Mouse (Mus musculus) heart, embryonic 13.5 days (tissue): ENCODE measurements around the gene Tgfbr1. TPM values are rescaled to one million over a fixed set of nuclear protein-coding genes. Genes with fewer than 3 reads are reported as not detected.

ENCODE experiments used
- ATAC-seq: fragments of 200-750 bp; cut with Nextera tagmentation; 2 replicates; pipeline ENCODE4 v1.8.0; 2017; ENCODE audit warnings: moderate TSS enrichment; ENCODE audit not compliant: insufficient number of reproducible peaks, low FRiP score, low TSS enrichment; ENCODE audit errors: extremely low read depth
- H3K27ac ChIP-seq: fragments of 300-500 bp; sonication (generic); replicated peaks from 2 replicates; pipeline ENCODE4 v1.5.1; 2015; ENCODE audit warnings: moderate library complexity, mild to moderate bottlenecking, inconsistent platforms
- H3K27me3 ChIP-seq: fragments of 300-500 bp; sonication (generic); replicated peaks from 2 replicates; pipeline ENCODE4 v1.6.1; 2015; ENCODE audit warnings: mild to moderate bottlenecking, inconsistent platforms
- H3K36me3 ChIP-seq: fragments of 300-500 bp; sonication (generic); 2 replicates; pipeline ENCODE4 v1.6.1; 2015; ENCODE audit warnings: mild to moderate bottlenecking, inconsistent platforms
- H3K4me1 ChIP-seq: fragments of 300-500 bp; sonication (generic); 2 replicates; pipeline ENCODE4 v1.6.1; 2015; ENCODE audit warnings: inconsistent platforms
- H3K4me2 ChIP-seq: fragments of 300-500 bp; sonication (generic); 2 replicates; pipeline ENCODE4 v1.6.1; 2015; ENCODE audit warnings: inconsistent platforms, mild to moderate bottlenecking, moderate library complexity
- H3K4me3 ChIP-seq: fragments of 300-500 bp; sonication (generic); 2 replicates; pipeline ENCODE4 v1.5.1; 2015; ENCODE audit warnings: moderate library complexity, mild to moderate bottlenecking, inconsistent platforms
- H3K9ac ChIP-seq: fragments of 300-500 bp; sonication (generic); 2 replicates; pipeline ENCODE4 v1.6.1; 2015; ENCODE audit warnings: inconsistent platforms, mild to moderate bottlenecking, moderate library complexity
- H3K9me3 ChIP-seq: fragments of 300-500 bp; sonication (generic); 2 replicates; pipeline ENCODE4 v1.6.1; 2016; ENCODE audit warnings: inconsistent platforms
- WGBS: fragments of 180-500 bp; shearing (Covaris S2); methylation state at CpG from one replicate; pipeline ENCODE4 v1.1.7; 2015; ENCODE audit warnings: mixed read lengths; 5-methylcytosine and 5-hydroxymethylcytosine counted together
- polyA plus RNA-seq: library from polyadenylated mRNA; unstranded; fragments of >200 nt; fragmentation: Nextera tagmentation; extraction: Ambion mirVana; gene quantifications from 2 replicates; pipeline ENCODE4 v1.2.1, GENCODE M21; 2015

The Tgfbr1 gene
- polyA plus RNA-seq, 1 experiment from 2014 or later: 23.5 TPM

GRCm38 (mm10) chr4:47422946-47423345 is 69.9 kb downstream of the Tgfbr1 start:
- no peaks in the 10 kb centered on the region for H3K36me3 ChIP-seq
- H3K4me2 ChIP-seq: no peak overlapping the region
- H3K9ac ChIP-seq: no peak overlapping the region
- no peaks in the 10 kb centered on the region for H3K9me3 ChIP-seq
- H3K4me3 ChIP-seq: no peak overlapping the region
- H3K27ac ChIP-seq: no peak overlapping the region
- H3K27me3 ChIP-seq: no peaks in the 10 kb centered on the region
- WGBS: 77% methylated on average over 3 of the region's 3 CpGs
- H3K4me1 ChIP-seq: peaks cover 20% of the 10 kb centered on the region
- ATAC-seq: no peak

GRCm38 (mm10) chr4:47424376-47424775 is 71.4 kb downstream of the Tgfbr1 start:
- no peak overlapping the region for H3K27ac ChIP-seq
- H3K27me3 ChIP-seq: no peaks in the 10 kb centered on the region
- H3K4me2 ChIP-seq: no peak overlapping the region
- H3K36me3 ChIP-seq: no peaks in the 10 kb centered on the region
- H3K9me3 ChIP-seq: 0 out of 2 replicates have a peak, but pooled peaks cover 3% of the 10 kb centered on the region
- H3K9ac ChIP-seq: no peak overlapping the region
- WGBS: 30% methylated on average over 2 of the region's 2 CpGs
- peaks cover 7% of the 10 kb centered on the region for H3K4me1 ChIP-seq
- H3K4me3 ChIP-seq: no peak overlapping the region
- no peak for ATAC-seq

- Histone ChIP-seq H3K4me2 (no peak overlapping the region), H3K9ac (no peak overlapping the region), H3K27ac (no peak overlapping the region), H3K4me1 (peaks cover 6% of the 10 kb centered on the region; the same call in 1 of the 2 replicates), H3K4me3 (no peak overlapping the region), H3K9me3 (0 out of 2 replicates have a peak, but pooled peaks cover 6% of the 10 kb centered on the region), H3K36me3 (no peaks in the 10 kb centered on the region), H3K27me3 (no peaks in the 10 kb centered on the region)
- WGBS: 92% methylated on average over 16 of the region's 16 CpGs
- ATAC-seq: no peak
Observed at GRCm38 (mm10) chr4:47425247-47425830, 72.3 kb downstream of the Tgfbr1 start.

GRCm38 (mm10) chr4:47427606-47428005 is 74.6 kb downstream of the Tgfbr1 start:
- no peak overlapping the region for H3K9ac ChIP-seq
- WGBS: 47% methylated on average over 3 of the region's 3 CpGs
- no peak for ATAC-seq
- 0 out of 2 replicates have a peak, but pooled peaks cover 6% of the 10 kb centered on the region for H3K9me3 ChIP-seq
- no peak overlapping the region for H3K27ac ChIP-seq
- H3K36me3 ChIP-seq: no peaks in the 10 kb centered on the region
- H3K4me1 ChIP-seq: peaks cover 6% of the 10 kb centered on the region; the same call in 1 of the 2 replicates
- no peak overlapping the region for H3K4me3 ChIP-seq
- H3K27me3 ChIP-seq: no peaks in the 10 kb centered on the region
- H3K4me2 ChIP-seq: no peak overlapping the region

GRCm38 (mm10) chr4:47430557-47430956 is 77.5 kb downstream of the Tgfbr1 start:
- no peak overlapping the region for H3K27ac ChIP-seq
- ATAC-seq: no peak
- H3K4me1 ChIP-seq: peaks cover 2% of the 10 kb centered on the region; the same call in 1 of the 2 replicates
- H3K27me3 ChIP-seq: peaks cover 5% of the 10 kb centered on the region; the same call in 1 of the 2 replicates
- 39% methylated on average over 6 of the region's 6 CpGs for WGBS
- no peak overlapping the region for H3K9ac ChIP-seq
- H3K36me3 ChIP-seq: no peaks in the 10 kb centered on the region
- no peak overlapping the region for H3K4me2 ChIP-seq
- H3K9me3 ChIP-seq: 0 out of 2 replicates have a peak, but pooled peaks cover 6% of the 10 kb centered on the region
- no peak overlapping the region for H3K4me3 ChIP-seq

GRCm38 (mm10) chr4:47431081-47431480 is 78.1 kb downstream of the Tgfbr1 start:
- H3K27ac ChIP-seq: no peak overlapping the region
- no peak overlapping the region for H3K9ac ChIP-seq
- peaks cover 8% of the 10 kb centered on the region for H3K4me1 ChIP-seq
- peaks cover 5% of the 10 kb centered on the region; the same call in 1 of the 2 replicates for H3K27me3 ChIP-seq
- H3K9me3 ChIP-seq: 0 out of 2 replicates have a peak, but pooled peaks cover 6% of the 10 kb centered on the region
- ATAC-seq: no peak
- 85% methylated on average over 5 of the region's 5 CpGs for WGBS
- no peak overlapping the region for H3K4me3 ChIP-seq
- no peak overlapping the region for H3K4me2 ChIP-seq
- no peaks in the 10 kb centered on the region for H3K36me3 ChIP-seq

- Histone ChIP-seq H3K4me2 (no peak overlapping the region), H3K9ac (no peak overlapping the region), H3K9me3 (0 out of 2 replicates have a peak, but pooled peaks cover 6% of the 10 kb centered on the region), H3K27ac (no peak overlapping the region), H3K36me3 (no peaks in the 10 kb centered on the region), H3K4me3 (no peak overlapping the region), H3K27me3 (peaks cover 8% of the 10 kb centered on the region; the same call in 1 of the 2 replicates), H3K4me1 (peaks cover 18% of the 10 kb centered on the region)
- 85% methylated on average over 7 of the region's 7 CpGs for WGBS
- ATAC-seq: no peak
Observed at GRCm38 (mm10) chr4:47432766-47433165, 79.7 kb downstream of the Tgfbr1 start.

GRCm38 (mm10) chr4:47435131-47435530 is 82.1 kb downstream of the Tgfbr1 start:
- ATAC-seq: no peak
- no peaks in the 10 kb centered on the region for H3K9me3 ChIP-seq
- no peaks in the 10 kb centered on the region for H3K36me3 ChIP-seq
- no peak overlapping the region for H3K27ac ChIP-seq
- peaks cover 8% of the 10 kb centered on the region; the same call in 1 of the 2 replicates for H3K27me3 ChIP-seq
- no peak overlapping the region for H3K4me3 ChIP-seq
- WGBS: 77% methylated on average over 12 of the region's 12 CpGs
- H3K4me1 ChIP-seq: peaks cover 22% of the 10 kb centered on the region
- H3K9ac ChIP-seq: no peak overlapping the region
- H3K4me2 ChIP-seq: no peak overlapping the region

- peaks cover 8% of the 10 kb centered on the region; the same call in 1 of the 2 replicates for H3K27me3 ChIP-seq
- WGBS: 50% methylated on average over 28 of the region's 28 CpGs
- no peak for ATAC-seq
- H3K4me2 ChIP-seq: peak overlapping the region; percentile 46
- H3K9ac ChIP-seq: no peak overlapping the region
- no peak overlapping the region for H3K27ac ChIP-seq
- no peaks in the 10 kb centered on the region for H3K9me3 ChIP-seq
- H3K4me1 ChIP-seq: peaks cover 22% of the 10 kb centered on the region
- H3K36me3 ChIP-seq: no peaks in the 10 kb centered on the region
- no peak overlapping the region for H3K4me3 ChIP-seq
Observed at GRCm38 (mm10) chr4:47435566-47436360, 82.7 kb downstream of the Tgfbr1 start.

GRCm38 (mm10) chr4:47437365-47438340 is 84.6 kb downstream of the Tgfbr1 start:
- 1% methylated on average over 33 of the region's 33 CpGs for WGBS

More at GRCm38 (mm10) chr4:47437365-47438340, 84.6 kb downstream of the Tgfbr1 start:
- Histone ChIP-seq H3K4me1 (peaks cover 22% of the 10 kb centered on the region), H3K27me3 (peaks cover 8% of the 10 kb centered on the region; the same call in 1 of the 2 replicates), H3K27ac (peak overlapping the region; percentile 64), H3K9me3 (no peaks in the 10 kb centered on the region), H3K9ac (peak overlapping the region; percentile 90), H3K4me2 (peak overlapping the region; percentile 98), H3K4me3 (peak overlapping the region; percentile 67), H3K36me3 (no peaks in the 10 kb centered on the region)
- ATAC-seq: peak; percentile 59; the same call in 1 of the 2 replicates
